In genomic region chr11:101790811-101791526, GRCm38 (mm10) we compare ENCODE assay signal across 8 mouse cellular contexts. TPM values are rescaled to one million over a fixed set of nuclear protein-coding genes. Genes with fewer than 3 reads are reported as not detected.
A peak's percentile ranks its signal among the peaks of the same experiment; 100 is the strongest.
DNase-seq lines count a peak whose midpoint lies in the region; ATAC-seq lines count a peak whose summit lies in the region.

No protein-coding gene starts in this region.

- DNase-seq in hindbrain, embryonic 10.5 days (ENCODE audit: low spot score): no peak
- no peak for DNase-seq in cerebellum, adult 18-20 months
- no peak for DNase-seq in layer of hippocampus, postnatal 14 days (ENCODE audit: low spot score in 2 of 2)

- no peak overlapping the region for H3K9ac ChIP-seq in hindbrain, embryonic 12.5 days
- no peak overlapping the region for H3K9ac ChIP-seq in embryonic facial prominence, embryonic 13.5 days
- no peak overlapping the region for H3K9ac ChIP-seq in intestine, embryonic 16.5 days (ENCODE audit: low read depth, low read length)
- no peak overlapping the region for H3K9ac ChIP-seq in lung, embryonic 15.5 days

- no peaks in the 10 kb centered on the region for H3K36me3 ChIP-seq in hindbrain, embryonic 12.5 days
- no peaks in the 10 kb centered on the region for H3K36me3 ChIP-seq in hindbrain, embryonic 10.5 days
- no peaks in the 10 kb centered on the region for H3K36me3 ChIP-seq in embryonic facial prominence, embryonic 13.5 days
- no peaks in the 10 kb centered on the region for H3K36me3 ChIP-seq in intestine, embryonic 16.5 days (ENCODE audit: control insufficient read depth, insufficient read depth, low read length)
- no peaks in the 10 kb centered on the region for H3K36me3 ChIP-seq in lung, embryonic 15.5 days

- 0 out of 2 replicates have a peak overlapping the region, but pooled peaks have one; percentile 13 for H3K4me2 ChIP-seq in hindbrain, embryonic 12.5 days (replicated peaks)
- H3K4me2 ChIP-seq in embryonic facial prominence, embryonic 13.5 days: peak overlapping the region; percentile 35; the same call in 1 of the 2 replicates
- H3K4me2 ChIP-seq in intestine, embryonic 16.5 days (ENCODE audit: low read depth, low read length): peak overlapping the region; percentile 34
- H3K4me2 ChIP-seq in lung, embryonic 15.5 days: peak overlapping the region; percentile 37

- peaks cover 13% of the 10 kb centered on the region for H3K4me1 ChIP-seq in hindbrain, embryonic 12.5 days
- peaks cover 16% of the 10 kb centered on the region for H3K4me1 ChIP-seq in hindbrain, embryonic 10.5 days (replicated peaks)
- peaks cover 13% of the 10 kb centered on the region for H3K4me1 ChIP-seq in embryonic facial prominence, embryonic 13.5 days
- H3K4me1 ChIP-seq in intestine, embryonic 16.5 days (ENCODE audit: control insufficient read depth, insufficient read depth, low read length): peaks cover 7% of the 10 kb centered on the region
- peaks cover 25% of the 10 kb centered on the region for H3K4me1 ChIP-seq in lung, embryonic 15.5 days

- WGBS in hindbrain, embryonic 12.5 days: 45% methylated on average over 19 of the region's 19 CpGs
- WGBS in hindbrain, embryonic 10.5 days: 51% methylated on average over 19 of the region's 19 CpGs
- 36% methylated on average over 19 of the region's 19 CpGs for WGBS in embryonic facial prominence, embryonic 13.5 days
- WGBS in intestine, embryonic 16.5 days: 29% methylated on average over 19 of the region's 19 CpGs
- WGBS in lung, embryonic 15.5 days: 17% methylated on average over 19 of the region's 19 CpGs

- ATAC-seq in hindbrain, embryonic 12.5 days (ENCODE audit: low FRiP score): no peak
- ATAC-seq in embryonic facial prominence, embryonic 13.5 days (ENCODE audit: insufficient number of reproducible peaks, insufficient read depth, low FRiP score, low TSS enrichment, low read depth): no peak
- peak; percentile 67 for ATAC-seq in intestine, embryonic 16.5 days
- peak; percentile 90 for ATAC-seq in lung, embryonic 15.5 days (ENCODE audit: borderline replicate concordance, extremely low read depth, low FRiP score, low TSS enrichment)
- ATAC-seq in megakaryocyte-erythroid progenitor cell, adult 5-6 weeks (replicated peaks; ENCODE audit: low FRiP score, low TSS enrichment, poor library complexity, severe bottlenecking): no peak

- no peak overlapping the region for H3K27ac ChIP-seq in hindbrain, embryonic 12.5 days
- no peak overlapping the region for H3K27ac ChIP-seq in hindbrain, embryonic 10.5 days
- H3K27ac ChIP-seq in embryonic facial prominence, embryonic 13.5 days: no peak overlapping the region
- 0 out of 2 replicates have a peak overlapping the region, but pooled peaks have one; percentile 13 for H3K27ac ChIP-seq in intestine, embryonic 16.5 days (ENCODE audit: low read length)
- peak overlapping the region; percentile 82 for H3K27ac ChIP-seq in lung, embryonic 15.5 days

- H3K4me3 ChIP-seq in hindbrain, embryonic 12.5 days: no peak overlapping the region
- H3K4me3 ChIP-seq in hindbrain, embryonic 10.5 days: no peak overlapping the region
- H3K4me3 ChIP-seq in embryonic facial prominence, embryonic 13.5 days: no peak overlapping the region
- no peak overlapping the region for H3K4me3 ChIP-seq in intestine, embryonic 16.5 days (ENCODE audit: low read length)
- no peak overlapping the region for H3K4me3 ChIP-seq in lung, embryonic 15.5 days

- H3K27me3 ChIP-seq in hindbrain, embryonic 12.5 days: peaks cover 37% of the 10 kb centered on the region
- peaks cover 36% of the 10 kb centered on the region for H3K27me3 ChIP-seq in hindbrain, embryonic 10.5 days (ENCODE audit: insufficient read depth, poor library complexity, severe bottlenecking)
- peaks cover 26% of the 10 kb centered on the region for H3K27me3 ChIP-seq in embryonic facial prominence, embryonic 13.5 days
- H3K27me3 ChIP-seq in intestine, embryonic 16.5 days (replicated peaks; ENCODE audit: control insufficient read depth, insufficient read depth, low read length): peaks cover 24% of the 10 kb centered on the region
- H3K27me3 ChIP-seq in lung, embryonic 15.5 days: peaks cover 29% of the 10 kb centered on the region

- no peaks in the 10 kb centered on the region for H3K9me3 ChIP-seq in hindbrain, embryonic 12.5 days (replicated peaks)
- H3K9me3 ChIP-seq in hindbrain, embryonic 10.5 days: no peaks in the 10 kb centered on the region
- no peaks in the 10 kb centered on the region for H3K9me3 ChIP-seq in embryonic facial prominence, embryonic 13.5 days
- no peaks in the 10 kb centered on the region for H3K9me3 ChIP-seq in intestine, embryonic 16.5 days (ENCODE audit: control insufficient read depth, low read length)
- H3K9me3 ChIP-seq in lung, embryonic 15.5 days: no peaks in the 10 kb centered on the region

RNA-seq across cellular contexts. Expression of gene Etv4, which starts 5.8 kb away (rescaled TPM):
- polyA plus RNA-seq in hindbrain, embryonic 12.5 days (2016; fragmentation: Nextera tagmentation; extraction: Ambion mirVana): 8.2 and 8.4 TPM in 2 replicates
- polyA plus RNA-seq in hindbrain, embryonic 10.5 days (2016; fragmentation: Nextera tagmentation; extraction: Ambion mirVana): 7.6 and 8.8 TPM in 2 replicates
- 11.1 and 13.2 TPM in 2 replicates for polyA plus RNA-seq in embryonic facial prominence, embryonic 13.5 days (2015; fragmentation: Nextera tagmentation; extraction: Ambion mirVana)
- polyA plus RNA-seq in intestine, embryonic 16.5 days (2015; fragmentation: Nextera tagmentation; extraction: Ambion mirVana): 3.8 and 4.8 TPM in 2 replicates
- polyA plus RNA-seq in lung, embryonic 15.5 days (2015; fragmentation: Nextera tagmentation; extraction: Ambion mirVana): 12.5 and 12.9 TPM in 2 replicates
- total RNA-seq in megakaryocyte-erythroid progenitor cell, adult 5-6 weeks (2014; fragmentation: Nextera tagmentation): not detected in 2 replicates
- total RNA-seq in megakaryocyte-erythroid progenitor cell, adult 5-6 weeks (2017): not detected in 2 replicates
- 10 to 100 TPM; 19.3 to 22.1 TPM for total RNA-seq in layer of hippocampus, postnatal 14 days (2021)

RNA-seq across cellular contexts. Expression of gene Dhx8, which starts 58.2 kb away (rescaled TPM):
- 41.8 and 50.0 TPM in 2 replicates for polyA plus RNA-seq in hindbrain, embryonic 12.5 days (2016; fragmentation: Nextera tagmentation; extraction: Ambion mirVana)
- polyA plus RNA-seq in hindbrain, embryonic 10.5 days (2016; fragmentation: Nextera tagmentation; extraction: Ambion mirVana): 37.1 and 42.2 TPM in 2 replicates
- 45.0 and 49.0 TPM in 2 replicates for polyA plus RNA-seq in embryonic facial prominence, embryonic 13.5 days (2015; fragmentation: Nextera tagmentation; extraction: Ambion mirVana)
- 21.4 and 23.0 TPM in 2 replicates for polyA plus RNA-seq in intestine, embryonic 16.5 days (2015; fragmentation: Nextera tagmentation; extraction: Ambion mirVana)
- 29.0 and 31.2 TPM in 2 replicates for polyA plus RNA-seq in lung, embryonic 15.5 days (2015; fragmentation: Nextera tagmentation; extraction: Ambion mirVana)
- total RNA-seq in megakaryocyte-erythroid progenitor cell, adult 5-6 weeks (2014; fragmentation: Nextera tagmentation): 31.5 and 41.1 TPM in 2 replicates
- total RNA-seq in megakaryocyte-erythroid progenitor cell, adult 5-6 weeks (2017): 26.8 and 49.1 TPM in 2 replicates
- 10 to 100 TPM; 32.4 to 34.2 TPM for total RNA-seq in layer of hippocampus, postnatal 14 days (2021)

Comparison
In these comparisons a context has a peak if more than half of its experiments do, and no peak if none do; other contexts are left out.
1. ATAC-seq: peak in intestine, embryonic 16.5 days (single experiment) and lung, embryonic 15.5 days (single experiment); none in hindbrain, embryonic 12.5 days (single experiment), embryonic facial prominence, embryonic 13.5 days (single experiment) and megakaryocyte-erythroid progenitor cell, adult 5-6 weeks (single experiment).
2. H3K27ac ChIP-seq: peak in intestine, embryonic 16.5 days (single experiment) and lung, embryonic 15.5 days (single experiment); none in hindbrain, embryonic 12.5 days (single experiment), hindbrain, embryonic 10.5 days (single experiment) and embryonic facial prominence, embryonic 13.5 days (single experiment).
3. Peak in every context shown above with its lines, with median percentiles within 50 percentile points of each other: H3K4me2 ChIP-seq.